Mouse (Mus musculus) ZHBTc4 (cell line): ENCODE measurements around the gene Tap1.
"Not testable (repeated sequence)": the region's sequence is repeated elsewhere in the genome, so short reads cannot be mapped to it uniquely, and the experiment has no call there.

Experiments used
- DNase-seq: peaks from one replicate; pipeline ENCODE4 v3.0.0-alpha.2; 2011; ENCODE audit warnings: low read depth, low spot score

The Tap1 gene

DNA sequence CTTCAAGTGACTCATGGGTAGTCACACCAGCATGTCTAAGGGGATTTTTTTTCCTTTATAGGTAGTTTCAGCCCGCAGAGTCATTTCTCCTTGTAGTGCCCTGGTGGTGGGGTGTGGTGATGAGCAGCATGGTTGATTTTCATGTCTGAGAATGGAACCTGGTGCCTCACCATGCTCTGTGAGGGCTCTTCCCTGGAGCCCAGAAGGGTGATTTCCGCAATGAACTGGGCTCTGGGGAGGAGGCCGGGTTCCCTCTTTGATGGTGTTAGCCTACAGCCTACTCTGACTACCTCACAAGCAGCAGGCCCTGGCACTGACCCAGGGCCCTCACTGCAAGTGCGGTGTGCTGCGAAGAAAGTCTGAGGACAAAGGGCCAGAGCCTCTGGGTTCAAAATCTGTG lies 16.1 kb downstream of the Tap1 start, which contains the start of gene Tap2:
Gene Tap2 (plus strand): TSS at position 84 of the 400 bp plus-strand sequence.
- no peak for DNase-seq

DNA sequence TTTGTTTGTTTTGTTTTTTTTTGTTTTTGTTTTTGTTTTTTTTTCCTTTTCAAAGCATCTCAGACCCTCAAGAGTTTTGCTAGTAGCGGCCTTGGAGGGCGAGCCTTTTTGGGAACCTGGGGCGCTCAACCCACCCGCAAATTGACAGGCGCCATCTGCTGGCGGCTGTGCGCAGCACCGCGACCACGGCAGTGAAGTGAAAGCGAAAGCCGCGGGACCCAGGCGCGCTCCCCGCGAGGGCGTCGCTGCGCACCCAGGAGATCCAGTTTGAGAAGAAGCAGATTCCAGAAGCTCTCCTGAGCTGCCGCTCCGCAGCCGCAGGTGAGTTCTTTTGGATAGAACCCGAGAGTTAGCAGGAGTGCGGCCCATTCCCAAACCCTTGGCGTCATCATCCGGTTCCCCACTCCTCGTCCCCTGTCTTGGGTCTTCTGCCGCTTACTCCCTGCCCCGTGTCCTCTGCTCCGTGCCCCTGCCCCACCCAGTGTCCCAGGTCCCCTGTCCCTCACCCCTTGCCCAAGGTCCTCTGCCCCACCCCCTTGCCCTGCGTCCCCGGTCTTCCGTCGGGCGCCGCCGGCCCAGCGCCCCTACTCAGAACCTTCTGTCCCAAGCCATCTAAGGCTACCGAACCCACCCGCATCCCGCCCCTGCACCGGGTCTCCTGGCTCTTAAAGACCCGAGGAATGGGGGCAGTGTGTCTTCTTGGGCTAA lies 17.1 kb downstream of the Tap1 start:
- DNase-seq, result peak; percentile 87

- DNase-seq, result peak; percentile 25
Measured at GRCm38 (mm10) chr17:34205021-34205745, 17.8 kb downstream of the Tap1 start.

- DNase-seq, result peak; percentile 64
Measured at GRCm38 (mm10) chr17:34205746-34206176, 18.4 kb downstream of the Tap1 start.

DNA sequence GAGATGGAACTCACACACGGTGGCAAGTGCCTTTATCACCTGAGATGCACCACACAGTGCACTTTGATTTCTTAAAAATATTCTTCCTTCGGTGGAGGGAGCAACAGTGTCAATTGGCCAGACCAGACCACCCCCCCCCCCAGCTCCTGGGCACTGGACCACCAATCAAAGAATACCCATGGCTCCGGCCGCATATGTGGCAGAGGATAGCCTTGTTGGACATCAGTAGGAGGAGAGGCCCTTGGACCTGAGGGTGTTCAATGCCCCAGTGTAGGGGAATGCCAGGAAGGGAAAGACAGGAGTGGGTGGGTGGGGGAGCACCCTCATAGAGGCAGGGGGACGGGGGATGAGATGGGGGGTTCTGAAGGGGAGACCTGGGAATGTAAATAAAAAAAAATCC lies 19.4 kb downstream of the Tap1 start:
- DNase-seq, result no peak

GRCm38 (mm10) chr17:34207456-34207855 lies 20.1 kb downstream of the Tap1 start:
- DNase-seq, result no peak

- DNase-seq, result no peak
Measured at GRCm38 (mm10) chr17:34207866-34208265, 20.5 kb downstream of the Tap1 start.

GRCm38 (mm10) chr17:34208421-34208820 lies 21.1 kb downstream of the Tap1 start:
- DNase-seq, result no peak

DNA sequence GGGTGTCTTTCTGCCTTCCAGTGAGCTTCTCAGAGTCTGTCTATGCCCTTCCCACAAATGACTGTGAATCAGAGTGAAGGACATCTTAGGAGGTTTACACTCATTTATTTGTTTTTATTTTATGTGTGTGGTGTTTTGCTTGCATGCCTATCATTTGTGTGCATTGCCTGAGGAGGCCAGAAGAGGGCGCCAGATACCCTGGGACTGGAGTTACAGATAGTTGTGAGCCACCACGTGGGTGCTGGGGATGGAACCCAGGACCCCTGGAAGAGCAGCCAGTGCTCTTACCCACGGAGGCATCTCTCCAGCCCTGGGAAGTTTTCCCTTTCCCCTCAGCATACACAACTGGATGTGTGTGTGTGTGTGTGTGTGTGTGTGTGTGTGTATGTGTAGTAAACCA lies 22.3 kb downstream of the Tap1 start:
- DNase-seq, result peak; percentile 49

GRCm38 (mm10) chr17:34210599-34210998 lies 23.2 kb downstream of the Tap1 start:
- no peak for DNase-seq

DNA sequence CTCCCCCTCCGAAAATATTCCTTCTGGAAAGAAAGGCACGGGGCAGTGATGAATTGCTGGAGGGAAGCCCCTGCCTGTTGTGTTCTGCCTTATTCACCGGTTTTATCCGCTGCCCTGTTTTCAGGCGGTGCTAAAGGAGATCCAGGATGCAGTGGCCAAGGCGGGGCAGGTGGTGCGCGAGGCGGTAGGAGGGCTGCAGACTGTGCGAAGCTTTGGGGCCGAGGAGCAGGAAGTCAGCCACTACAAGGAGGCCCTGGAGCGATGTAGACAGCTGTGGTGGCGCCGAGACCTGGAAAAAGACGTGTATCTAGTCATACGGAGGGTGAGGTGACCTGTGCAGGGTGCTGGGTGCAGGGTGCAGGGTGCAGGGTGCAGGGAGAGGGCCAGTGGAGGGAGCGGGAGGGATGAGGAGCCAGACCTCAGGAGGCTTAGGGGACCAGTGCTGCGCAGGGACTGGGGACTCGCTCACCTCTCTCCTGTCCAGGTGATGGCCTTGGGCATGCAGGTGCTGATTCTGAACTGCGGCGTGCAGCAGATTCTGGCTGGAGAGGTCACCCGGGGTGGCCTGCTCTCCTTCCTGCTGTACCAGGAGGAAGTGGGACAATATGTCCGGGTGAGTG lies 24.5 kb downstream of the Tap1 start:
- no peak for DNase-seq

- DNase-seq, result no peak
Measured at GRCm38 (mm10) chr17:34213936-34214335, 26.6 kb downstream of the Tap1 start.

GRCm38 (mm10) chr17:34215176-34215575 lies 27.8 kb downstream of the Tap1 start:
- no peak for DNase-seq

DNA sequence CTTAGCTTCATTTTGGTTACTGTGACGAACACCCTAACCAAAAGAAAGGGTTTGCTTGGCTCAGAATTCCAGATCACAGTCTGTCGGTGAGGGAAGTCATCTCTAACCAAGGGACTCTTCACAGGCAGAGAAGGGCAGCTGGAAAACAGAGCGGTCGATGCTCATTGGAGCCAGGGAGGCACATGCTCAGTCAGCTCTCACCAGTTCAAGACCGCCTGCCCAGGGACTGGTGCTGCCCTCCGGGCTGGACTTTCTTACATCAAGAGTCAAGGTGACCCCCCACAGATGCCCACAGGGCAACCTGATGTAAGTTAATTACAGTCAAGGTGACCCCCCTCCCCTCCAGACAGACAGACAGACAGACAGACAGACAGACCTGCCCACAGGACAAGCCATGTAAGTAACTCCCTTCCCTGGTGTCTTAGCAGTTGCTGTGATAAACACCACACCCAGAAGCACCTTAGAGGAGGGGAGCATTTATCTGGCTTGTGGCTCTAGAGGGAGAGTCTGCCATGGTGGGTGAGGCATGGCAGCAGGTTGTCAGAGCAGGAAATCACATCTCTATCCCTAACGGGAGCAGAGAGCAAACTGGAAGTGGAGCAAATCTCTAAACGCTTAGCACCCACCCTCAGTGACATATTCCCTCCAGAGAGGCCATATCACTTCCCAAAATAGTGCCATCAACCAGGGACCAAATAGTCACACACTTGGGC lies 30.0 kb downstream of the Tap1 start:
- no peak for DNase-seq

GRCm38 (mm10) chr17:34217986-34218385 lies 30.6 kb downstream of the Tap1 start:
- DNase-seq, result no peak

DNA sequence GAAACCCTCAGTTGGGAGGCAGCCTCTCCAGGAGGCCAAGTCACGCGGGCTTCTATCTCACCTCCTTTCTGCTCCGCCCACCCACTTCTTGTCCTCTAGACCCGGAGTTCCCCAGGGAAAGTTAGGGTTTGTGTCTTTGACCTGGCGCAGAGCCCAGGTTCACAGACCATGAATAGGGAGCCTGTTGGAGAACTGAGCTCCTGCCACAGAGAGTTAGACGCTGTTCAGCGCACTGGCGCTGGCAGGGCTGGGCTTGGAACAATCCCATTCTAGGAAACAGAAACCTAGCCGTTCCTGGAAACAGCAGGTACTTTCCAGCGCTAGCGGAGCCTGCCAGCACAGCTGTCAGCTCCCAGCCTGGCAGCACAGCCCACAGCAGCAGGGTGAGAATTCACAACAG lies 31.3 kb downstream of the Tap1 start:
- DNase-seq, result no peak

- not testable (repeated sequence) for DNase-seq
Measured at GRCm38 (mm10) chr17:34219096-34219495, 31.7 kb downstream of the Tap1 start.

GRCm38 (mm10) chr17:34219801-34220200 lies 32.4 kb downstream of the Tap1 start:
- not testable (repeated sequence) for DNase-seq

DNA sequence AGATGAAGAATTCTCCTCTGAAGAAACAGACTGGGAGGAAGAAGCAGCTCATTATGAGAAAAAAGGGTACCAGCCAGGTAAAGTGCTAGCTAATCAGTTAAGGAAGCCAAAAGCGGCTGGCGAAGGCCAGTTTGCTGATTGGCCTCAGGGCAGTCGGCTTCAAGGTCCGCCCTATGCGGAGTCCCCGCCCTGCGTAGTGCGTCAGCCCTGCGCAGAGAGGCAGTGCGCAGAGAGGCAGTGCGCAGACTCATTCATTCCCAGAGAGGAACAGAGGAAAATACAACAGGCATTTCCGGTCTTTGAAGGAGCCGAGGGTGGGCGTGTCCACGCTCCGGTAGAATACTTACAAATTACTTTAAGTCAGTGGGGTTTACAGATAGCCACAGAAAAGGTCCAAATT lies 33.0 kb downstream of the Tap1 start:
- DNase-seq, result not testable (repeated sequence)

DNA sequence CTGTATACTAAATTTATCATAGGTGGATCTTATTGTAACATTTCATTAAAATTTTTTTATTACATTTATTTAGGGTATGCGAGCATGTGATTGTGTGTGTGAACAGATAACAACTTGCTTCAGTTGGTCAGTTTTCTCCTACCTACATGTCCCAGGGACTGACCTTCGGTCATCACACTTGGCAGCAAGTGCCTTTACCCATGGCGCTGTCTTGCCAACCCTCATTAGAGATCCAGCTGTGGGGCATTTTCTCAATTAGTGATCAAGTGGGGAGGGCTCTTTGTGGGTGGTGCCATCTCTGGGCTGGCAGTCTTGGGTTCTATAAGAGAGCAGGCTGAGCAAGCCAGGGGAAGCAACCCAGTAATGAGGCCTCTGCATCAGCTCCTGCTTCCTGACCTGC lies 37.5 kb downstream of the Tap1 start:
- no peak for DNase-seq

- no peak for DNase-seq
Measured at GRCm38 (mm10) chr17:34225426-34225825, 38.1 kb downstream of the Tap1 start.

- DNase-seq, result not testable (repeated sequence)
Measured at GRCm38 (mm10) chr17:34225911-34226310, 38.6 kb downstream of the Tap1 start.
